Mouse (Mus musculus) myocyte (in vitro differentiated cells): ENCODE results near the gene Tmod3. TPM values are rescaled to one million over a fixed set of nuclear protein-coding genes. Genes with fewer than 3 reads are reported as not detected.

Experiments used
- H3K27me3 ChIP-seq: one replicate; pipeline ENCODE4 v1.6.1; 2011; ENCODE audit not compliant: control insufficient read depth, insufficient read depth, insufficient read length
- H3K36me3 ChIP-seq: one replicate; pipeline ENCODE4 v1.6.1; 2011; ENCODE audit not compliant: control insufficient read depth, insufficient read depth
- H3K4me2 ChIP-seq: one replicate; pipeline ENCODE4 v1.6.1; 2011; ENCODE audit warnings: low read depth, control low read depth
- H3K4me3 ChIP-seq: one replicate; pipeline ENCODE4 v1.5.1; 2011; ENCODE audit warnings: mild to moderate bottlenecking, control low read depth, moderate library complexity
- H3K79me2 ChIP-seq: one replicate; pipeline ENCODE4 v1.6.1; 2011; ENCODE audit not compliant: control insufficient read depth, insufficient read depth
- H3ac ChIP-seq: one replicate; pipeline ENCODE4 v1.6.1; 2011; ENCODE audit not compliant: control insufficient read depth, insufficient read length
- CEBPB ChIP-seq: IDR thresholded peaks from 2 replicates; pipeline ENCODE4 v1.6.1; 2011; ENCODE audit warnings: mild to moderate bottlenecking, moderate library complexity; ENCODE audit not compliant: poor library complexity, insufficient read depth, severe bottlenecking
- E2F4 ChIP-seq: IDR thresholded peaks from one replicate; pipeline ENCODE4 v1.6.1; 2011; ENCODE audit warnings: mild to moderate bottlenecking, control low read depth, moderate library complexity; ENCODE audit not compliant: insufficient read depth
- MAX ChIP-seq: IDR thresholded peaks from one replicate; pipeline ENCODE4 v1.6.1; 2011; ENCODE audit warnings: low read depth, mild to moderate bottlenecking, control low read depth
- MYOD1 ChIP-seq, 3 experiments: IDR thresholded peaks; one replicate each; pipeline ENCODE4 v1.6.1; 2011; ENCODE audit warnings: control low read depth in 2 of 3, low read depth in 2 of 3, mild to moderate bottlenecking in 2 of 3, moderate library complexity in 1 of 3; ENCODE audit not compliant: insufficient read length in 2 of 3, control insufficient read depth in 1 of 3
- MYOG ChIP-seq, 3 experiments: IDR thresholded peaks; one replicate each; pipeline ENCODE4 v1.6.1; 2011; ENCODE audit warnings: control low read depth in 2 of 3, low read depth in 2 of 3, mild to moderate bottlenecking in 2 of 3; ENCODE audit not compliant: insufficient read length in 2 of 3, control insufficient read depth in 1 of 3, insufficient read depth in 1 of 3
- POLR2A ChIP-seq: IDR thresholded peaks from one replicate; pipeline ENCODE4 v1.6.1; 2011; ENCODE audit warnings: low read depth, mild to moderate bottlenecking, control low read depth, moderate library complexity; ENCODE audit not compliant: insufficient read length
- POLR2AphosphoS2 ChIP-seq: IDR thresholded peaks from one replicate; pipeline ENCODE4 v1.6.1; 2011; ENCODE audit warnings: low read depth, control low read depth; ENCODE audit not compliant: insufficient read length
- REST ChIP-seq: IDR thresholded peaks from one replicate; pipeline ENCODE4 v1.6.1; 2011; ENCODE audit warnings: mild to moderate bottlenecking, control low read depth, moderate library complexity; ENCODE audit not compliant: insufficient read depth, insufficient read length
- SRF ChIP-seq: IDR thresholded peaks from one replicate; pipeline ENCODE4 v1.6.1; 2011; ENCODE audit warnings: low read depth; ENCODE audit not compliant: control insufficient read depth, insufficient read length
- TCF12 ChIP-seq: IDR thresholded peaks from one replicate; pipeline ENCODE4 v1.6.1; 2011; ENCODE audit warnings: mild to moderate bottlenecking, control low read depth; ENCODE audit not compliant: poor library complexity, insufficient read depth, severe bottlenecking
- TCF3 ChIP-seq: IDR thresholded peaks from one replicate; pipeline ENCODE4 v1.6.1; 2011; ENCODE audit warnings: low read depth, control low read depth; ENCODE audit not compliant: insufficient read length
- USF1 ChIP-seq: IDR thresholded peaks from one replicate; pipeline ENCODE4 v1.6.1; 2011; ENCODE audit warnings: low read depth, mild to moderate bottlenecking, control low read depth, moderate library complexity
- polyA plus RNA-seq: library from polyadenylated mRNA; unstranded; fragments of >200 nt; fragmentation: generic; extraction: Trizol; gene quantifications from one replicate; pipeline ENCODE4 v1.2.1, GENCODE M21; 2012; ENCODE audit warnings: missing spikeins

The Tmod3 gene
- polyA plus RNA-seq, 1 experiment: 12.9 TPM

- H3K79me2 ChIP-seq: no peaks in the 10 kb centered on the region
- H3K4me2 ChIP-seq: no peak overlapping the region
- no peak overlapping the region for H3K4me3 ChIP-seq
- no peak overlapping the region for H3ac ChIP-seq
- no peak for TF ChIP-seq REST
- no peak for TF ChIP-seq MYOG (IDR thresholded peaks at IDR 0.05; ENCODE audit: control insufficient read depth in 1 of 3, insufficient read depth in 1 of 3, insufficient read length in 2 of 3, low read depth in 2 of 3)
- no peak for TF ChIP-seq POLR2A
- no peak for TF ChIP-seq USF1
- no peak for TF ChIP-seq POLR2AphosphoS2
- TF ChIP-seq CEBPB: no peak
- no peak for TF ChIP-seq MYOD1 (IDR thresholded peaks at IDR 0.05; ENCODE audit: control insufficient read depth in 1 of 3, insufficient read length in 2 of 3, low read depth in 2 of 3)
- no peak for TF ChIP-seq TCF3
- no peak for TF ChIP-seq SRF
- no peak for TF ChIP-seq E2F4
- no peak for TF ChIP-seq TCF12
- TF ChIP-seq MAX: no peak
- H3K36me3 ChIP-seq: no peaks in the 10 kb centered on the region
- no peaks in the 10 kb centered on the region for H3K27me3 ChIP-seq
Observed at GRCm38 (mm10) chr9:75568399-75568798, 8.9 kb upstream of the Tmod3 start.

GRCm38 (mm10) chr9:75564892-75565291 is 5.4 kb upstream of the Tmod3 start:
- no peak for TF ChIP-seq SRF
- TF ChIP-seq POLR2A: no peak
- no peak for TF ChIP-seq REST
- TF ChIP-seq USF1: no peak
- no peak for TF ChIP-seq CEBPB
- no peak for TF ChIP-seq MYOG (IDR thresholded peaks at IDR 0.05; ENCODE audit: control insufficient read depth in 1 of 3, insufficient read depth in 1 of 3, insufficient read length in 2 of 3, low read depth in 2 of 3)
- no peak for TF ChIP-seq MYOD1 (IDR thresholded peaks at IDR 0.05; ENCODE audit: control insufficient read depth in 1 of 3, insufficient read length in 2 of 3, low read depth in 2 of 3)
- no peak for TF ChIP-seq TCF3
- TF ChIP-seq POLR2AphosphoS2: no peak
- no peaks in the 10 kb centered on the region for H3K79me2 ChIP-seq
- H3K36me3 ChIP-seq: no peaks in the 10 kb centered on the region
- no peak overlapping the region for H3ac ChIP-seq
- no peak overlapping the region for H3K4me3 ChIP-seq
- no peaks in the 10 kb centered on the region for H3K27me3 ChIP-seq
- no peak overlapping the region for H3K4me2 ChIP-seq

GRCm38 (mm10) chr9:75563622-75564021 is 4.2 kb upstream of the Tmod3 start:
- Histone ChIP-seq H3K4me2 (no peak overlapping the region), H3ac (no peak overlapping the region), H3K79me2 (no peaks in the 10 kb centered on the region), H3K36me3 (no peaks in the 10 kb centered on the region), H3K27me3 (no peaks in the 10 kb centered on the region), H3K4me3 (no peak overlapping the region)
- TF ChIP-seq E2F4 (no peak), TCF12 (no peak), MYOD1 (IDR thresholded peaks at IDR 0.05; ENCODE audit: control insufficient read depth in 1 of 3, insufficient read length in 2 of 3, low read depth in 2 of 3) (no peak), POLR2A (no peak), MAX (no peak), USF1 (no peak), POLR2AphosphoS2 (no peak), SRF (no peak), REST (no peak), CEBPB (no peak), MYOG (IDR thresholded peaks at IDR 0.05; ENCODE audit: control insufficient read depth in 1 of 3, insufficient read depth in 1 of 3, insufficient read length in 2 of 3, low read depth in 2 of 3) (no peak), TCF3 (no peak)

- Histone ChIP-seq H3K4me2 (no peak overlapping the region), H3K4me3 (no peak overlapping the region), H3ac (no peak overlapping the region), H3K79me2 (no peaks in the 10 kb centered on the region), H3K36me3 (no peaks in the 10 kb centered on the region), H3K27me3 (no peaks in the 10 kb centered on the region)
- TF ChIP-seq E2F4: no peak
- no peak for TF ChIP-seq SRF
- TF ChIP-seq REST: no peak
Observed at GRCm38 (mm10) chr9:75563176-75563575, 3.7 kb upstream of the Tmod3 start.

GRCm38 (mm10) chr9:75561040-75561669 is 1.7 kb upstream of the Tmod3 start:
- no peak overlapping the region for H3K4me3 ChIP-seq
- TF ChIP-seq MYOD1 (IDR thresholded peaks at IDR 0.05; ENCODE audit: control insufficient read depth in 1 of 3, insufficient read length in 2 of 3, low read depth in 2 of 3) (no peak), SRF (no peak), MAX (no peak), CEBPB (no peak), TCF12 (no peak), POLR2A (no peak), TCF3 (no peak), USF1 (no peak), POLR2AphosphoS2 (no peak), MYOG (IDR thresholded peaks at IDR 0.05; ENCODE audit: control insufficient read depth in 1 of 3, insufficient read depth in 1 of 3, insufficient read length in 2 of 3, low read depth in 2 of 3) (no peak), E2F4 (no peak)
- no peak overlapping the region for H3K4me2 ChIP-seq
- H3K27me3 ChIP-seq: no peaks in the 10 kb centered on the region
- H3K79me2 ChIP-seq: peaks cover 17% of the 10 kb centered on the region
- H3ac ChIP-seq: no peak overlapping the region
- H3K36me3 ChIP-seq: no peaks in the 10 kb centered on the region
